Mouse (Mus musculus) layer of hippocampus, adult 9-11 months (tissue): ENCODE results near the gene Rpp21.
"Not testable (repeated sequence)": the region's sequence is repeated elsewhere in the genome, so short reads cannot be mapped to it uniquely, and the experiment has no call there.

ENCODE experiments used
- DNase-seq: peaks from one replicate; pipeline ENCODE4 v3.0.0; 2022

Rpp21 gene

DNA sequence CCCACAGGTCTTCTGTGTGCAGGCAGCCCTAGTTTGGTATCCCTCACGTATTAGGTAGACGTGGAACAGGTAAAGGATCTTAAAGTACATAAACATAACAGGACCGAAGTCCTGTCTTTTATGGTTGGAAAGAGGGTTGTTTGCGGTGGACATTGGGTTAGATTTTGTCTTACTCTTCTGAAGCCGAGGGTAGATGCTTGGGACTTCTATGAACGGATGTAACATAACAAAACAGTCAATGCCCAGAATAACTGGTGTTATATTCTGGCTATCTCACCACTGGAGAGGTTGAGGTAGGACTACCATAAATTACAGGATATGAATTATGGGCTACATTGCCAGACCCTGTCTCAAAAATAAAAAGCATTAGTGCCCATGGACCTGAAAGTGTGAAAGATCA lies at the start of gene Rpp21:
Gene Rpp21, minus strand, starts transcription at position 101 of the 400 bp plus-strand sequence.
- DNase-seq, result no peak

GRCm38 (mm10) chr17:36286390-36286789 lies 28.5 kb upstream of the Rpp21 start, which contains the start of gene H2-M10.2:
Gene H2-M10.2, minus strand, starts transcription at chr17:36286490.
- no peak for DNase-seq

DNA sequence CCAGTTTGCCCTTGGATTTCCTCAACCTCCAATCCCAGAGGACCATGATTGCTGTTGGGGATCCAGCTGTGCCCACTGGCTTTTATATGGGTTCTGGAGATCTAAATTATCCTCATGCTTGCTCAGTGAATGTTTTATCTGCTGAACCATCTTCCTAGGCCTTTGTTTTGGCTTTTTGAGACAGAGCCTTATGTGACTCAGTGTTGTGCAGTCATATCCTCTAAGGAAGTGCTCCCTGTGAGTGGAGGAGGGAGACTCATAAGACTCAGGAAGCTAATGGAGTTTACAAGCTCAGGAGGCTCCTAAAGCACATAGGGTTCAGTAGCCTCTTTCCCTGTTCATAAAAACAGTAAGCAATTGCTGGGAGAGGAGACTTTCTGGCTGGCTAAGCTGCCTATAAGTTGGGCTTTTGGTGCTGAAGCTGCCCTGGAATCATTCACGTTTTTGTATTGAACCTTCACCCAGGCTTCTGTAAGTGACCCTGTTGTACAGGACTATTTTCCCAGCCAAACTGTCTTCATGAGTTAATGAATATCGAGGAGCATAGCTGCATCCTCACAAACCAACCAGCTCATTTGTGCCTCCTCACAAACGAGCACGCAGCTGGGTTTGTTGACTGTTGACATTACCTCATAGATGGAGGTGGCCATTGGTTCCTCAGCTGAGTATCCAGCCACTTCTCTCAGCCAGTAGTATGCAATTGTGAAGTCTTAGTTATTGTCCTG lies 23.8 kb upstream of the Rpp21 start:
- DNase-seq, result no peak

DNA sequence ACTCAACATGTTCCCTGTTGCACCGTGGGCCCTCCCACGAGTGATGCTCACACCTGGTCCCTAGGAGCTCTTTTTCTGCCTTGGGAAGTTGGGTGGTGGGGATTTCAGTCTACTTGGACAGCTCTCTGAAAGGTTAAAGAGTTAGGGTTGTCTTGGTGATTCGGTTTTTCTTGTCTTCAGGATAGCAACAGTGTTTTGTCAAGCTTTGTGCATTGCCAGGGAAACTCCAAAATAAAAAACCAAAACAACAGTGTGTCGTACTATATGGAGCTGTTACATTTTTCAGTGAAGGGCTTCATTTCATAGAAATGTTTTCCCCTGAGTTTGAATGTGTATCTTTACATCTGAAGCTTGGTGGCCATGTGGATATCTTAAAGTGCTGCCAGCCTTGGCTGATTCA lies 16.9 kb upstream of the Rpp21 start:
- DNase-seq, result no peak

DNA sequence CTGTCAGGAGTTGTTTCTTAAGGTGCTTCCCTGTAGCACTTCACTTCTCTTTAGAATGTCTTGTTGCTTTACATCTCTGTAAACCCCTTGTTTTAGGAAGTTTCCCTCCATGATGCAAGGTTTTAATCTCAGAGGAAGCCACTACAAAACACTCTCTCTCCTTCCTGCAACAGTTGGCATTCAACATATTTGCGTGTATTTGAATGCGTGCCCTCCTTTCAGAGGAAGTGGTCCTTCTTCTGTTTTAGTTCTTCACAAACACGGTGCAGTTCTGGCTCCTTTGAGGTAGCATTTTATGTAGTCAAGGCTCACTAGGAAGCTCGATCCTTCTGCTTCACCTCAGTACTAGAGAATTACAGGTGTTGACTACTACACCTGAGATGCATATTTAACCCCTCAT lies 15.9 kb upstream of the Rpp21 start:
- DNase-seq, result no peak

- DNase-seq, result peak; percentile 12
These were observed 14.9 kb upstream of the Rpp21 start for GRCm38 (mm10) chr17:36272643-36273366.

GRCm38 (mm10) chr17:36271586-36272256 lies 13.9 kb upstream of the Rpp21 start, which contains the start of gene Trim39:
Gene Trim39, minus strand, starts transcription at chr17:36272247.
- peak; percentile 83 for DNase-seq

GRCm38 (mm10) chr17:36270956-36271585 lies 13.2 kb upstream of the Rpp21 start:
- peak; percentile 89 for DNase-seq

DNA sequence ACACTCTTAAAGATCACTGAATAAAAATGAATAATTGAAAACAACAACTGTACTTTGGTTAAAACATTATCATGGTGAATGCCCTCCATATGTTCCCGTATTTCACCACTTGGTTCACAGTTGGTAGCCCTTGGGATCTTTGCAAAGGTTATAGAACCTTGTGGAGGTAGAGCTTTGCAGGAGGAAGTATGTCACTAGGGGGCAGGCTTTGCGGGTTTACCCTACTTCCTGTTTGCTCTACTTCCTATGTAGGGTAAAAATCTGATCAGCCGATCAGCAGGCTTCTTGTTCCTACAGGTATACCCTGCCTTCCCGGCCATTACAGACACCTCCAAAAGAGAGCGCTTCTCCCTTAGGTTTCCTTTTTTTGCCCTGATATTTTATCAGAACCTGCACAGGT lies 8.0 kb upstream of the Rpp21 start:
- no peak for DNase-seq

DNA sequence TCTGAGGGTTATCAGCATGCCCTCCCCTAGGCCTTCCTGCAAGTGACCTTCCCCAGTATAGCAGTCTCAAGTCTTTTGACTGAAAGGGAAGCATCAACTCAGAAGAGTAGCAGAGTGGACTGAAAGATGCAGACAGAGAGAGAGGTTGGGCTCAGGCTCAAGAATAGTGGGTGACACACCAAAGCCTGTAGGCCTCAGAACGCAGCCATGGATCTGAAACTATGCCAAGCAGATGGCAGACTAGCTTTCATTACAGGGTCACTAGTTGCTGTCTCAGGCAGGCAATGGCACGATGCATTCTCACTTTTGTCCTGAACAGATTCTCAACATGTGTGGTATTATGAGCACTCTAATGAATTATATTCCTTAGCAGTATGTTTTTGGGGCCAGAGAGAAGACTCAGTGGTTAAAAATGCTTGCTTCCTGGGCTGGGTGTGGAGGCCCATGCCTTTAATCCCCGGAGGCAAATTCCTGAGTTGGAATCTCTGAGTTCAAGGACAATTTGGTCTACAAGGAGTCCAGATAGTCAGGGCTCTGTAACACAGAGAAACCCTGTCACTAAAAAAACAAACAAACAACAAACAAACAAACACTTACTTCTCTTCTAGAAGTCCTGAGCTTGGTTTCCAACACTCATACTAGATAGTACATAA lies 6.5 kb upstream of the Rpp21 start:
- no peak for DNase-seq

- DNase-seq, result no peak
These were observed 3.8 kb upstream of the Rpp21 start for GRCm38 (mm10) chr17:36261511-36262166.

GRCm38 (mm10) chr17:36257241-36257947 lies 475 bp downstream of the Rpp21 start:
- peak; percentile 82 for DNase-seq

GRCm38 (mm10) chr17:36253087-36253600 lies 4.7 kb downstream of the Rpp21 start:
- DNase-seq, result no peak

- DNase-seq, result no peak
These were observed 5.5 kb downstream of the Rpp21 start for GRCm38 (mm10) chr17:36252250-36252876.

GRCm38 (mm10) chr17:36248886-36249285 lies 9.0 kb downstream of the Rpp21 start:
- DNase-seq, result no peak

DNA sequence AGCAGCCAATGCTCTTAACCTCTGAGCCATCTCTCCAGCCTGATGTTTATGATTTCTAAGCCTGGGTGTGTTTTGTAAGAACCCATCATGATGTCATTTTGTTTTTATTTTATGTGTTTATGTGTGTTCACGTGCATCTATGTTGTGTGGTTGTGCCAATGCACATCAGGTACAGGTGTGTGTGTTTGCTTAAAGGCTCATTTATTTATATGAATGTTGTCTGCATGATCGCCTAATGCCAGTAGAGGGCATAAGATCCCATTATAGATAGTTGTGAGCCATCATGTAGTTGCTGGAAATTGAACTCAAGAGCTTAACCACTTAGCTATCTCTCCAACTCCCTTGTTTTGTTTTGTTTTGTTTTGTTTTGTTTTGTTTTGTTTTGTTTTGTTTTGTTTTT lies 12.1 kb downstream of the Rpp21 start:
- DNase-seq, result no peak

GRCm38 (mm10) chr17:36244031-36244430 lies 13.8 kb downstream of the Rpp21 start:
- DNase-seq, result no peak

DNA sequence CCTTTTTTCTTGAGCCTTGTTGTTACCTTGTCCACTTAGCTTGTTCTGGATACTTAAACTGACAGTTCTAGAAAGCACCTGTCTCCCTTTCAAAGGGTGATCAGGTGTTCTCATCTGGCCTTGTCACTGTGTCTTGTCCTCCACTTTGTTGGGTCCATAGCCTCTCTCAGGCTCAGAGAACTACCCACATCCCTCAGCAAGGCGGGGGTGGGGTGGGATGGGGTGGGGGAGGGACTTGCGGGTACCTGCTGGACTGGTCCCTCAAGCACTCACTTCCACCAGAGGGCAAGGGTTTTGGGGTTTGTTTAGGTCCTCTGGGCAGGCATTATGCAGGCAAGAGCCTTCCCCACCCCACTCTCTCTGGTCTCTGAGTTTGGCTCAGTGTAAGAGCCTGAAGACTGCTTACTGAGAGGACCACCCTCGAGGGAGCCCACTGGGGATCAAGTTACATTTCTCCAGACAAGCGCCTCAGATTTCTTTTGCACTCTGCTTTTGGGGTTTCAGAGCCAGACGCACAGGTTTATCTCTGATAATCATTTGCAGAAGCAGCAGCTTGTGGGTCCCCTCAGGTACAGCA lies 17.1 kb downstream of the Rpp21 start:
- DNase-seq, result no peak

GRCm38 (mm10) chr17:36237321-36237921 lies 20.4 kb downstream of the Rpp21 start:
- DNase-seq, result no peak

GRCm38 (mm10) chr17:36235300-36235699 lies 22.6 kb downstream of the Rpp21 start:
- DNase-seq, result not testable (repeated sequence)
